Comparison of ENCODE assay signal across 15 mouse cellular contexts in genomic region chr1:126676769-126677168, GRCm38 (mm10).
DNase-seq lines count a peak whose midpoint lies in the region; ATAC-seq and TF ChIP-seq lines count a peak whose summit lies in the region.
"Had no signal": no experiment of that assay in that cellular context is flagged by ENCODE, and none has a peak within 500 bp of the region (broad histone marks: within the 10 kb centered on the region; RNA-seq: fewer than 3 reads in every experiment).

No protein-coding gene starts in this region.

- 0 out of 2 replicates have a peak, but pooled peaks cover 4% of the 10 kb centered on the region for H3K36me3 ChIP-seq in hindbrain, embryonic 12.5 days
- no peaks in the 10 kb centered on the region for H3K36me3 ChIP-seq in hindbrain, embryonic 14.5 days (replicated peaks; ENCODE audit: control insufficient read depth, insufficient read depth)
- H3K36me3 ChIP-seq in forebrain, postnatal 0 days (ENCODE audit: insufficient read depth), result no peaks in the 10 kb centered on the region
- no peaks in the 10 kb centered on the region for H3K36me3 ChIP-seq in intestine, embryonic 16.5 days (ENCODE audit: control insufficient read depth, insufficient read depth, low read length)
- no peaks in the 10 kb centered on the region for H3K36me3 ChIP-seq in midbrain, postnatal 0 days (ENCODE audit: insufficient read depth, low read length)
- H3K36me3 ChIP-seq: heart, embryonic 15.5 days; liver, embryonic 13.5 days; midbrain, embryonic 12.5 days; neural tube, embryonic 12.5 days had no signal

- no peaks in the 10 kb centered on the region for H3K27me3 ChIP-seq in hindbrain, embryonic 12.5 days
- H3K27me3 ChIP-seq in hindbrain, embryonic 14.5 days (ENCODE audit: control insufficient read depth, insufficient read depth, low read length), result no peaks in the 10 kb centered on the region
- no peaks in the 10 kb centered on the region for H3K27me3 ChIP-seq in forebrain, postnatal 0 days (ENCODE audit: insufficient read depth, low read length)
- no peaks in the 10 kb centered on the region for H3K27me3 ChIP-seq in intestine, embryonic 16.5 days (replicated peaks; ENCODE audit: control insufficient read depth, insufficient read depth, low read length)
- H3K27me3 ChIP-seq in midbrain, postnatal 0 days (ENCODE audit: insufficient read depth, low read length), result no peaks in the 10 kb centered on the region
- H3K27me3 ChIP-seq: heart, embryonic 15.5 days; liver, embryonic 13.5 days; neural tube, embryonic 12.5 days had no signal

- DNase-seq in hindbrain, embryonic 14.5 days (ENCODE audit: low spot score), result no peak
- DNase-seq in forebrain, postnatal 0 days, result no peak
- DNase-seq in midbrain, postnatal 0 days (ENCODE audit: low spot score), result peak; percentile 54
- DNase-seq in layer of hippocampus, adult 9-10 months (ENCODE audit: low spot score), result no peak
- DNase-seq in thymus, postnatal 4 days, result no peak
- DNase-seq: cerebellum, adult 8-10 months; kidney, adult 11 months; kidney, postnatal 25 days; liver, embryonic 13.5 days; thymus, adult 2 months had no signal

- ATAC-seq in hindbrain, embryonic 12.5 days (ENCODE audit: low FRiP score), result 0 out of 2 replicates have a peak, but pooled peaks have one; percentile 27
- ATAC-seq in hindbrain, embryonic 14.5 days (ENCODE audit: low FRiP score), result no peak
- ATAC-seq in forebrain, postnatal 0 days, result peak; percentile 40
- no peak for ATAC-seq in intestine, embryonic 16.5 days
- no peak for ATAC-seq in midbrain, postnatal 0 days (ENCODE audit: low FRiP score)

- no peaks in the 10 kb centered on the region for H3K9me3 ChIP-seq in hindbrain, embryonic 12.5 days (replicated peaks)
- no peaks in the 10 kb centered on the region for H3K9me3 ChIP-seq in hindbrain, embryonic 14.5 days (ENCODE audit: control insufficient read depth, low read length)
- H3K9me3 ChIP-seq in forebrain, postnatal 0 days (ENCODE audit: low read length), result no peaks in the 10 kb centered on the region
- no peaks in the 10 kb centered on the region for H3K9me3 ChIP-seq in intestine, embryonic 16.5 days (ENCODE audit: control insufficient read depth, low read length)
- H3K9me3 ChIP-seq in midbrain, postnatal 0 days (ENCODE audit: low read length), result no peaks in the 10 kb centered on the region
- H3K9me3 ChIP-seq: heart, embryonic 15.5 days; liver, embryonic 13.5 days; midbrain, embryonic 12.5 days; neural tube, embryonic 12.5 days had no signal

- H3K4me2 ChIP-seq in hindbrain, embryonic 12.5 days (replicated peaks), result no peak overlapping the region
- no peak overlapping the region for H3K4me2 ChIP-seq in hindbrain, embryonic 14.5 days (replicated peaks)
- H3K4me2 ChIP-seq in forebrain, postnatal 0 days (ENCODE audit: low read depth), result no peak overlapping the region
- H3K4me2 ChIP-seq in intestine, embryonic 16.5 days (ENCODE audit: low read depth, low read length), result peak overlapping the region; percentile 33
- no peak overlapping the region for H3K4me2 ChIP-seq in midbrain, postnatal 0 days (ENCODE audit: low read depth, low read length, poor library complexity, severe bottlenecking)
- H3K4me2 ChIP-seq: heart, embryonic 15.5 days; liver, embryonic 13.5 days; midbrain, embryonic 12.5 days; neural tube, embryonic 12.5 days had no signal

- TF ChIP-seq CTCF in forebrain, postnatal 0 days (IDR thresholded peaks at IDR 0.05; ENCODE audit: low read depth), result no peak
- TF ChIP-seq CTCF in midbrain, postnatal 0 days (IDR thresholded peaks at IDR 0.05), result no peak

- no peak overlapping the region for H3K4me3 ChIP-seq in hindbrain, embryonic 12.5 days
- H3K4me3 ChIP-seq in hindbrain, embryonic 14.5 days (replicated peaks; ENCODE audit: low read length), result no peak overlapping the region
- H3K4me3 ChIP-seq in forebrain, postnatal 0 days (ENCODE audit: low read depth, low read length), result no peak overlapping the region
- H3K4me3 ChIP-seq in intestine, embryonic 16.5 days (ENCODE audit: low read length), result no peak overlapping the region; the same call in 1 of the 2 replicates
- no peak overlapping the region for H3K4me3 ChIP-seq in midbrain, postnatal 0 days (ENCODE audit: low read depth, low read length)
- H3K4me3 ChIP-seq: heart, embryonic 15.5 days; liver, embryonic 13.5 days; midbrain, embryonic 12.5 days; neural tube, embryonic 12.5 days had no signal

- no peak overlapping the region for H3K9ac ChIP-seq in hindbrain, embryonic 12.5 days
- no peak overlapping the region for H3K9ac ChIP-seq in hindbrain, embryonic 14.5 days
- no peak overlapping the region for H3K9ac ChIP-seq in forebrain, postnatal 0 days
- peak overlapping the region; percentile 44; the same call in 1 of the 2 replicates for H3K9ac ChIP-seq in intestine, embryonic 16.5 days (ENCODE audit: low read depth, low read length)
- no peak overlapping the region for H3K9ac ChIP-seq in midbrain, postnatal 0 days (replicated peaks; ENCODE audit: low read length, poor library complexity, severe bottlenecking)
- H3K9ac ChIP-seq: heart, embryonic 15.5 days; liver, embryonic 13.5 days; midbrain, embryonic 12.5 days; neural tube, embryonic 12.5 days had no signal

- H3K4me1 ChIP-seq in hindbrain, embryonic 12.5 days, result peaks cover 26% of the 10 kb centered on the region
- H3K4me1 ChIP-seq in hindbrain, embryonic 14.5 days (replicated peaks; ENCODE audit: control insufficient read depth, insufficient read depth, low read length), result peaks cover 12% of the 10 kb centered on the region
- H3K4me1 ChIP-seq in forebrain, postnatal 0 days (ENCODE audit: insufficient read depth), result peaks cover 7% of the 10 kb centered on the region
- peaks cover 22% of the 10 kb centered on the region for H3K4me1 ChIP-seq in intestine, embryonic 16.5 days (ENCODE audit: control insufficient read depth, insufficient read depth, low read length)
- peaks cover 5% of the 10 kb centered on the region; the same call in 1 of the 2 replicates for H3K4me1 ChIP-seq in midbrain, postnatal 0 days (ENCODE audit: insufficient read depth, low read length)
- H3K4me1 ChIP-seq: liver, embryonic 13.5 days had no signal

- H3K27ac ChIP-seq in hindbrain, embryonic 12.5 days, result 0 out of 2 replicates have a peak overlapping the region, but pooled peaks have one; percentile 31
- no peak overlapping the region for H3K27ac ChIP-seq in hindbrain, embryonic 14.5 days
- no peak overlapping the region for H3K27ac ChIP-seq in forebrain, postnatal 0 days (ENCODE audit: low read depth, low read length)
- H3K27ac ChIP-seq in intestine, embryonic 16.5 days (ENCODE audit: low read length), result peak overlapping the region; percentile 89
- H3K27ac ChIP-seq in midbrain, postnatal 0 days (ENCODE audit: low read depth, low read length), result peak overlapping the region; percentile 32; the same call in 1 of the 2 replicates
- H3K27ac ChIP-seq: heart, embryonic 15.5 days; liver, embryonic 13.5 days; midbrain, embryonic 12.5 days; neural tube, embryonic 12.5 days had no signal

- WGBS in hindbrain, embryonic 12.5 days, result 11% methylated on average over 1 of the region's 1 CpGs
- 29% methylated on average over 1 of the region's 1 CpGs for WGBS in hindbrain, embryonic 14.5 days
- 35% methylated on average over 1 of the region's 1 CpGs for WGBS in forebrain, postnatal 0 days
- 11% methylated on average over 1 of the region's 1 CpGs for WGBS in intestine, embryonic 16.5 days
- 25% methylated on average over 1 of the region's 1 CpGs for WGBS in midbrain, postnatal 0 days

Comparison
In these comparisons a context has a peak if more than half of its experiments do, and no peak if none do; other contexts are left out.
1. ATAC-seq: peak in hindbrain, embryonic 12.5 days (single experiment) and forebrain, postnatal 0 days (single experiment); none in hindbrain, embryonic 14.5 days (single experiment), intestine, embryonic 16.5 days (single experiment) and midbrain, postnatal 0 days (single experiment).
2. H3K27ac ChIP-seq: peak in hindbrain, embryonic 12.5 days (single experiment), intestine, embryonic 16.5 days (single experiment) and midbrain, postnatal 0 days (single experiment); none in hindbrain, embryonic 14.5 days (single experiment) and forebrain, postnatal 0 days (single experiment).